Mouse (Mus musculus) frontal cortex, postnatal 25 days (tissue): ENCODE measurements around the gene Phactr1.
A peak's percentile ranks its signal among the peaks of the same experiment; 100 is the strongest.

Source experiments
- DNase-seq, 2 experiments: peaks; one replicate each; pipeline ENCODE4 v3.0.0; 2022; ENCODE audit warnings: low spot score in 2 of 2

The Phactr1 gene

GRCm38 (mm10) chr13:43123895-43124682 lies 443.7 kb downstream of the Phactr1 start:
- no peak for DNase-seq

- no peak for DNase-seq
Observed at GRCm38 (mm10) chr13:43124683-43125074, 444.3 kb downstream of the Phactr1 start.

GRCm38 (mm10) chr13:43130161-43130560 lies 449.7 kb downstream of the Phactr1 start:
- no peak for DNase-seq

GRCm38 (mm10) chr13:43131741-43132191 lies 451.3 kb downstream of the Phactr1 start:
- no peak for DNase-seq

- DNase-seq: no peak
Observed at GRCm38 (mm10) chr13:43132859-43133258, 452.4 kb downstream of the Phactr1 start.

- DNase-seq: no peak
Observed at GRCm38 (mm10) chr13:43133400-43133799, 453.0 kb downstream of the Phactr1 start.

GRCm38 (mm10) chr13:43134468-43134867 lies 454.0 kb downstream of the Phactr1 start:
- DNase-seq: no peak

GRCm38 (mm10) chr13:43144720-43145418 lies 464.4 kb downstream of the Phactr1 start:
- no peak for DNase-seq

GRCm38 (mm10) chr13:43146515-43147258 lies 466.3 kb downstream of the Phactr1 start:
- no peak for DNase-seq

GRCm38 (mm10) chr13:43148692-43149091 lies 468.3 kb downstream of the Phactr1 start:
- no peak for DNase-seq

- no peak for DNase-seq
Observed at GRCm38 (mm10) chr13:43149661-43150060, 469.2 kb downstream of the Phactr1 start.

- DNase-seq: no peak
Observed at GRCm38 (mm10) chr13:43152005-43152520, 471.6 kb downstream of the Phactr1 start.

- DNase-seq: no peak
Observed at GRCm38 (mm10) chr13:43157370-43157769, 476.9 kb downstream of the Phactr1 start.

- DNase-seq: no peak
Observed at GRCm38 (mm10) chr13:43158281-43158680, 477.9 kb downstream of the Phactr1 start.

GRCm38 (mm10) chr13:43159429-43159828 lies 479.0 kb downstream of the Phactr1 start:
- DNase-seq: no peak

GRCm38 (mm10) chr13:43167721-43168120 lies 487.3 kb downstream of the Phactr1 start:
- DNase-seq: no peak

- DNase-seq: peak; percentile 94 to 97
Observed at GRCm38 (mm10) chr13:43171020-43171710, 490.7 kb downstream of the Phactr1 start, which contains the start of gene Tbc1d7. Tbc1d7 (minus strand) TSS chr13:43171501.

- DNase-seq: no peak
Observed at GRCm38 (mm10) chr13:43172036-43172713, 491.8 kb downstream of the Phactr1 start.

- DNase-seq: peak; percentile 75 to 86
Observed at GRCm38 (mm10) chr13:43173262-43173661, 492.8 kb downstream of the Phactr1 start.

- no peak for DNase-seq
Observed at GRCm38 (mm10) chr13:43176676-43177075, 496.3 kb downstream of the Phactr1 start.

GRCm38 (mm10) chr13:43177317-43177716 lies 496.9 kb downstream of the Phactr1 start:
- DNase-seq: no peak
